Mouse (Mus musculus): ENCODE measurements around the gene Cx3cr1. TPM values are rescaled to one million over a fixed set of nuclear protein-coding genes. Genes with fewer than 3 reads are reported as not detected.

Cx3cr1 gene
- 8.6 and 9.0 TPM in 2 replicates for polyA plus RNA-seq (2012; rRNA removed)

DNA sequence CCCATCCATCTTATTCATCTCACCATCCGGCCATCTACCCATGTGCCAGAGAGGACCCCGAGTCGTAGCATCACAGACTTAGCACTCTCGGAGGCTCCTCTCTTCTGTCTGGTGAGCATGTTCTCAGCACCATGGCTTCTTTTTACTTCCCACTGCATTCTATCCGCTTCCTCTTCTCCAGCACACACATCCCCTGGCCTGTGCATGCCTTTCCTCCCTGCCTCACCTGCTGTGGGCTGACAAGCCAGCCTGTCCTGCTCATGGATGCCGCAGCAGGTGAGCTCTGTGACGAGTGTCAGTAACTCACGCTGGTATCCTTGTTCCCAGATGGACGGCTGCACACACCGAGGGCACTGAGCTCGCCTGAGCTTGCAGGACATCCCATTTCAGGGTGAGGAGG, at the start of gene Cx3cr1:
Cx3cr1 (minus strand) TSS at position 101 of the 400 bp plus-strand sequence.
- H3K27me3 ChIP-seq (ENCODE audit: control insufficient read depth, insufficient read depth, low read length) = no peaks in the 10 kb centered on the region
- no peak for DNase-seq
- H3K4me1 ChIP-seq (ENCODE audit: control insufficient read depth, insufficient read depth, low read length) = no peaks in the 10 kb centered on the region
- H3K4me3 ChIP-seq (replicated peaks; ENCODE audit: insufficient read depth, low read depth, low read length) = no peak within 1 kb of the TSS
- TF ChIP-seq CTCF (IDR thresholded peaks at IDR 0.05; ENCODE audit: borderline replicate concordance, insufficient read depth, low read depth, low read length) = no peak
- TF ChIP-seq POLR2A (IDR thresholded peaks at IDR 0.05; ENCODE audit: borderline replicate concordance, insufficient read depth, low read length) = no peak
- no peak within 1 kb of the TSS for H3K27ac ChIP-seq (ENCODE audit: insufficient read depth, low read length)
- 82% methylated on average over 11 of the region's 11 CpGs for WGBS

DNA sequence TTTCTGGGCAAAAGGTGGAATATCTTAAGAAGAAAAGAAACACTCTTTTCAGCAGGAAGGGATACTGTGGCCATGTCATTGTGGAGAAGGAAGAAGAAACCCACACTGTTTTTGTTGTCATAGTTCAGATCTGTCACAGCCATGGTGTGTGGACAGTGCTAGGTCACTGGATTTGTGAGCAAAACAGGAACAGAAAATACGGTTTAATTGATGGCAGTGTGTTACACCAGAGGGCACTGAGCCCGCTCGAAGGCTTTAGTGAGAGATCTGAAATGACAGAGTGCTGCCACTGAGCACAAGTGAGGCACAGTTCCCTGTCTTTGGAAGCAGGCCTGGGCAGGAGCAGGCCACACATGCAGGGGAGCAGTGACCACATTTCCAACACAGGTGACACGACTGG, 48.5 kb upstream of the Cx3cr1 start:
- no peak overlapping the region for H3K27ac ChIP-seq (ENCODE audit: insufficient read depth, low read length)
- DNase-seq = no peak
- peaks cover 12% of the 10 kb centered on the region for H3K4me1 ChIP-seq (ENCODE audit: control insufficient read depth, insufficient read depth, low read length)
- 73% methylated on average over 4 of the region's 4 CpGs for WGBS
- no peak overlapping the region for H3K4me3 ChIP-seq (replicated peaks; ENCODE audit: insufficient read depth, low read depth, low read length)
- TF ChIP-seq CTCF (IDR thresholded peaks at IDR 0.05; ENCODE audit: borderline replicate concordance, insufficient read depth, low read depth, low read length) (no peak), POLR2A (IDR thresholded peaks at IDR 0.05; ENCODE audit: borderline replicate concordance, insufficient read depth, low read length) (no peak)
- no peaks in the 10 kb centered on the region for H3K27me3 ChIP-seq (ENCODE audit: control insufficient read depth, insufficient read depth, low read length)

GRCm38 (mm10) chr9:120116184-120116624, 46.5 kb upstream of the Cx3cr1 start:
- peaks cover 16% of the 10 kb centered on the region for H3K4me1 ChIP-seq (ENCODE audit: control insufficient read depth, insufficient read depth, low read length)
- TF ChIP-seq CTCF (IDR thresholded peaks at IDR 0.05; ENCODE audit: borderline replicate concordance, insufficient read depth, low read depth, low read length) = no peak
- no peak for TF ChIP-seq POLR2A (IDR thresholded peaks at IDR 0.05; ENCODE audit: borderline replicate concordance, insufficient read depth, low read length)
- 77% methylated on average over 8 of the region's 8 CpGs for WGBS
- no peaks in the 10 kb centered on the region for H3K27me3 ChIP-seq (ENCODE audit: control insufficient read depth, insufficient read depth, low read length)
- no peak overlapping the region for H3K4me3 ChIP-seq (replicated peaks; ENCODE audit: insufficient read depth, low read depth, low read length)
- peak in 1 of 2 experiments; percentile 29 for DNase-seq
- no peak overlapping the region for H3K27ac ChIP-seq (ENCODE audit: insufficient read depth, low read length)

- TF ChIP-seq POLR2A (IDR thresholded peaks at IDR 0.05; ENCODE audit: borderline replicate concordance, insufficient read depth, low read length) = no peak
- no peak for TF ChIP-seq CTCF (IDR thresholded peaks at IDR 0.05; ENCODE audit: borderline replicate concordance, insufficient read depth, low read depth, low read length)
- Histone ChIP-seq H3K4me1 (ENCODE audit: control insufficient read depth, insufficient read depth, low read length) (peaks cover 16% of the 10 kb centered on the region), H3K27me3 (ENCODE audit: control insufficient read depth, insufficient read depth, low read length) (no peaks in the 10 kb centered on the region), H3K27ac (ENCODE audit: insufficient read depth, low read length) (no peak overlapping the region), H3K4me3 (replicated peaks; ENCODE audit: insufficient read depth, low read depth, low read length) (no peak overlapping the region)
- no peak for DNase-seq
- WGBS = 64% methylated on average over 5 of the region's 5 CpGs
These were observed 45.9 kb upstream of the Cx3cr1 start for GRCm38 (mm10) chr9:120115580-120115979.

DNA sequence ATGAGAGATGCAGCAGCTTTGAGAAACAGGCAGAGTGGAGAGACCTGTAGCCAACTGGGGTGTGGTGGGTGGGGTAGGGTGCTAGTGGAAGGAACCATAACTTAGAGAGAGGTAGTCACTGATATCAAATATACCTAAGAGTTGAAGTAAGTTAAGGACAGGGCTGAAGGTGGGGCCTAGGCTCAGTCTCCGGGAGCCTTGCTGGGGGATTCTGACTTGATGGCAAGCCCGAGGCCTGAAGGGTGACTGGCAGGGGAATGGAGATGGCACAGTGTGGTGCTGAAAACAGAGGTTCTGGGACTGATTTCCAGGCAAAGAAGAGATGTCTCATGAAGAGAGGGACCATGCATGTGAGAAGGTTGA, 45.1 kb upstream of the Cx3cr1 start:
- no peak for TF ChIP-seq CTCF (IDR thresholded peaks at IDR 0.05; ENCODE audit: borderline replicate concordance, insufficient read depth, low read depth, low read length)
- no peak for TF ChIP-seq POLR2A (IDR thresholded peaks at IDR 0.05; ENCODE audit: borderline replicate concordance, insufficient read depth, low read length)
- peaks cover 16% of the 10 kb centered on the region for H3K4me1 ChIP-seq (ENCODE audit: control insufficient read depth, insufficient read depth, low read length)
- no peaks in the 10 kb centered on the region for H3K27me3 ChIP-seq (ENCODE audit: control insufficient read depth, insufficient read depth, low read length)
- WGBS = 86% methylated on average over 2 of the region's 2 CpGs
- DNase-seq = no peak
- H3K4me3 ChIP-seq (replicated peaks; ENCODE audit: insufficient read depth, low read depth, low read length) = no peak overlapping the region
- H3K27ac ChIP-seq (ENCODE audit: insufficient read depth, low read length) = no peak overlapping the region

- no peak for DNase-seq
- Histone ChIP-seq H3K4me3 (replicated peaks; ENCODE audit: insufficient read depth, low read depth, low read length) (no peak overlapping the region), H3K4me1 (ENCODE audit: control insufficient read depth, insufficient read depth, low read length) (peaks cover 16% of the 10 kb centered on the region), H3K27me3 (ENCODE audit: control insufficient read depth, insufficient read depth, low read length) (no peaks in the 10 kb centered on the region), H3K27ac (ENCODE audit: insufficient read depth, low read length) (no peak overlapping the region)
- TF ChIP-seq CTCF (IDR thresholded peaks at IDR 0.05; ENCODE audit: borderline replicate concordance, insufficient read depth, low read depth, low read length) (no peak), POLR2A (IDR thresholded peaks at IDR 0.05; ENCODE audit: borderline replicate concordance, insufficient read depth, low read length) (no peak)
- WGBS = 79% methylated on average over 17 of the region's 17 CpGs
These were observed 44.5 kb upstream of the Cx3cr1 start for GRCm38 (mm10) chr9:120114051-120114788.

DNA sequence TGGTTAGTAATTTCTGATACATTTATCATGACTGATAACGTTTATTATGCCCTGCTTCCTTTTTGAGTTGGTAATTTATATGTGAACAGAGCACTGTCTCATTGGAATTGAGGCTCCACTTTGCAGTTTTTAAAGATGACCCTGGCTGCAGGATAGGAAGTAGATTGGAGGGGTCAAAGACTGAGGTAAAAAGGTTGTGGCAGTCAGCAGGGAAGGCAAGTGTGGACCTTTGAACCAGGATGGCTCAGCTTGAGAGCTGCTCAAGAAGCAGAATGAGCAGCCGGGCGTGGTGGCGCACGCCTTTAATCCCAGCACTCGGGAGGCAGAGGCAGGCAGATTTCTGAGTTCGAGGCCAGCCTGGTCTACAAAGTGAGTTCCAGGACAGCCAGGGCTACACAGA, 43.8 kb upstream of the Cx3cr1 start:
- Histone ChIP-seq H3K4me1 (ENCODE audit: control insufficient read depth, insufficient read depth, low read length) (peaks cover 16% of the 10 kb centered on the region), H3K27ac (ENCODE audit: insufficient read depth, low read length) (no peak overlapping the region), H3K4me3 (replicated peaks; ENCODE audit: insufficient read depth, low read depth, low read length) (no peak overlapping the region), H3K27me3 (ENCODE audit: control insufficient read depth, insufficient read depth, low read length) (no peaks in the 10 kb centered on the region)
- WGBS = 91% methylated on average over 7 of the region's 7 CpGs
- DNase-seq = no peak
- TF ChIP-seq POLR2A (IDR thresholded peaks at IDR 0.05; ENCODE audit: borderline replicate concordance, insufficient read depth, low read length) (no peak), CTCF (IDR thresholded peaks at IDR 0.05; ENCODE audit: borderline replicate concordance, insufficient read depth, low read depth, low read length) (no peak)

- H3K4me1 ChIP-seq (ENCODE audit: control insufficient read depth, insufficient read depth, low read length) = peaks cover 16% of the 10 kb centered on the region
- DNase-seq = no peak
- H3K4me3 ChIP-seq (replicated peaks; ENCODE audit: insufficient read depth, low read depth, low read length) = no peak overlapping the region
- no peak for TF ChIP-seq CTCF (IDR thresholded peaks at IDR 0.05; ENCODE audit: borderline replicate concordance, insufficient read depth, low read depth, low read length)
- no peak for TF ChIP-seq POLR2A (IDR thresholded peaks at IDR 0.05; ENCODE audit: borderline replicate concordance, insufficient read depth, low read length)
- no peaks in the 10 kb centered on the region for H3K27me3 ChIP-seq (ENCODE audit: control insufficient read depth, insufficient read depth, low read length)
- H3K27ac ChIP-seq (ENCODE audit: insufficient read depth, low read length) = no peak overlapping the region
- WGBS = 92% methylated on average over 6 of the region's 6 CpGs
These were observed 42.8 kb upstream of the Cx3cr1 start for GRCm38 (mm10) chr9:120112472-120112871.
